Mouse (Mus musculus): ENCODE results near the gene Rims3. TPM values are rescaled to one million over a fixed set of nuclear protein-coding genes. Genes with fewer than 3 reads are reported as not detected.

The Rims3 gene
- 9.8 and 11.0 TPM in 2 replicates for polyA plus RNA-seq (2015; fragmentation: Nextera tagmentation; extraction: Ambion mirVana)

GRCm38 (mm10) chr4:120854588-120855319 lies at the start of gene Rims3:
TSS of gene Rims3 (plus strand) at chr4:120854816.
- Histone ChIP-seq H3K4me1 (replicated peaks) (peaks cover 21% of the 10 kb centered on the region), H3K9ac (replicated peaks) (peak within 1 kb of the TSS; percentile 76), H3K27me3 (peaks cover 35% of the 10 kb centered on the region), H3K36me3 (no peaks in the 10 kb centered on the region), H3K27ac (no peak within 1 kb of the TSS), H3K4me2 (replicated peaks) (peak within 1 kb of the TSS; percentile 85), H3K4me3 (replicated peaks) (peak within 1 kb of the TSS; percentile 65), H3K9me3 (no peaks in the 10 kb centered on the region)
- WGBS = 1% methylated on average over 63 of the region's 68 CpGs
- peak; percentile 72 for ATAC-seq

GRCm38 (mm10) chr4:120805816-120806215 lies 48.8 kb upstream of the Rims3 start:
- no peak for ATAC-seq
- no peaks in the 10 kb centered on the region for H3K27me3 ChIP-seq
- H3K27ac ChIP-seq = no peak overlapping the region
- H3K9me3 ChIP-seq = no peaks in the 10 kb centered on the region
- H3K9ac ChIP-seq (replicated peaks) = no peak overlapping the region
- H3K4me2 ChIP-seq (replicated peaks) = no peak overlapping the region
- H3K4me3 ChIP-seq (replicated peaks) = no peak overlapping the region
- H3K36me3 ChIP-seq = 0 out of 2 replicates have a peak, but pooled peaks cover 3% of the 10 kb centered on the region
- peaks cover 7% of the 10 kb centered on the region; the same call in 1 of the 2 replicates for H3K4me1 ChIP-seq (replicated peaks)

DNA sequence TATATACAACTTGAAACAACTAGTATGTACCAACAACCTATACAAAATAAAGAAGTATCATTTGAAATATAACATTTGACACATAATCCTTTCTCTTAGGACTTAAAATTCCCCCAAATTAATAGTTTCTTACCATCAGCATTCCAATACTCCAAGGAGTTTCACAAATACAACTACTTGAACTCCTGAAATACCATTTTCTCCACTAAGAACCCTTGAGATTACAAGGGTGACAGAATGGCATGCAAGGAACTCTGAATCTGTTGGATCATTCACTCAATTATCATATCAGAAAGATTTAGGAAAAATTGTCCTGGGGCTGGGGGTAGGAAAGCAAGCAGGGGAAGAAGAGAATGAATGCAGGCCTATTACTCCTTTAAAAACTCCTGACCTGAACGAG lies 40.9 kb upstream of the Rims3 start:
- Histone ChIP-seq H3K27ac (0 out of 2 replicates have a peak overlapping the region, but pooled peaks have one; percentile 35), H3K27me3 (no peaks in the 10 kb centered on the region), H3K36me3 (no peaks in the 10 kb centered on the region), H3K4me1 (replicated peaks) (peaks cover 53% of the 10 kb centered on the region), H3K9ac (replicated peaks) (peak overlapping the region; percentile 74), H3K4me2 (replicated peaks) (peak overlapping the region; percentile 84), H3K4me3 (replicated peaks) (peak overlapping the region; percentile 63), H3K9me3 (no peaks in the 10 kb centered on the region)
- no peak for ATAC-seq
- 12% methylated on average over 1 of the region's 1 CpGs for WGBS

- Histone ChIP-seq H3K9ac (replicated peaks) (peak overlapping the region; percentile 74), H3K4me2 (replicated peaks) (peak overlapping the region; percentile 84), H3K36me3 (no peaks in the 10 kb centered on the region), H3K27ac (0 out of 2 replicates have a peak overlapping the region, but pooled peaks have one; percentile 35), H3K9me3 (no peaks in the 10 kb centered on the region), H3K4me1 (replicated peaks) (peaks cover 53% of the 10 kb centered on the region), H3K27me3 (no peaks in the 10 kb centered on the region), H3K4me3 (replicated peaks) (peak overlapping the region; percentile 63)
- ATAC-seq = no peak
- WGBS = 45% methylated on average over 4 of the region's 4 CpGs
Observed at GRCm38 (mm10) chr4:120814171-120814570, 40.4 kb upstream of the Rims3 start.

DNA sequence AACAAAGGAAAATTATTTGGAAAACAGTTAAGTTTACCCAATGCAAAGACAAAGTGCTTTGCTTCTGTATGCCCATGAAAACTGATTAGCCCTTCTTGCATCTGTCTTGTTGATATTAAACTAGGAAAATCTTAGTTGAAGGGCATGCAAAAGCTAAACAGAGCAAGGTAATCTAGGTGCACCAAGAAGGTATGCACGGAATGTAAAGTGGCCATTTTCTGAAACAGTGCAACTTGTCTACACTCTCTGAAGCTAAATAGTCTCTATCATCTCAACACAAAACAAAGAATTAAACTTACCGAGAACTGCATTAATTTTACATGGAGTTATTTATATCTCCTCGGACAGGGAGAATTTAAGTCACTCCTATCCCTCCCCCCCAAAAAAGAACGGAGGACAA lies 39.5 kb upstream of the Rims3 start:
- H3K4me2 ChIP-seq (replicated peaks) = peak overlapping the region; percentile 84
- H3K9me3 ChIP-seq = no peaks in the 10 kb centered on the region
- H3K4me3 ChIP-seq (replicated peaks) = peak overlapping the region; percentile 63
- H3K36me3 ChIP-seq = no peaks in the 10 kb centered on the region
- ATAC-seq = peak; percentile 32; the same call in 1 of the 2 replicates
- H3K27me3 ChIP-seq = no peaks in the 10 kb centered on the region
- H3K9ac ChIP-seq (replicated peaks) = peak overlapping the region; percentile 74
- peaks cover 46% of the 10 kb centered on the region for H3K4me1 ChIP-seq (replicated peaks)
- 11% methylated on average over 4 of the region's 4 CpGs for WGBS
- peak overlapping the region; percentile 61; the same call in 1 of the 2 replicates for H3K27ac ChIP-seq

- WGBS = 10% methylated on average over 10 of the region's 10 CpGs
- peaks cover 46% of the 10 kb centered on the region for H3K4me1 ChIP-seq (replicated peaks)
- peak overlapping the region; percentile 61; the same call in 1 of the 2 replicates for H3K27ac ChIP-seq
- peak overlapping the region; percentile 63 for H3K4me3 ChIP-seq (replicated peaks)
- H3K36me3 ChIP-seq = no peaks in the 10 kb centered on the region
- H3K4me2 ChIP-seq (replicated peaks) = peak overlapping the region; percentile 84
- ATAC-seq = peak; percentile 98
- H3K9ac ChIP-seq (replicated peaks) = peak overlapping the region; percentile 74
- H3K9me3 ChIP-seq = no peaks in the 10 kb centered on the region
- H3K27me3 ChIP-seq = no peaks in the 10 kb centered on the region
Observed at GRCm38 (mm10) chr4:120815622-120816334, 38.8 kb upstream of the Rims3 start.

DNA sequence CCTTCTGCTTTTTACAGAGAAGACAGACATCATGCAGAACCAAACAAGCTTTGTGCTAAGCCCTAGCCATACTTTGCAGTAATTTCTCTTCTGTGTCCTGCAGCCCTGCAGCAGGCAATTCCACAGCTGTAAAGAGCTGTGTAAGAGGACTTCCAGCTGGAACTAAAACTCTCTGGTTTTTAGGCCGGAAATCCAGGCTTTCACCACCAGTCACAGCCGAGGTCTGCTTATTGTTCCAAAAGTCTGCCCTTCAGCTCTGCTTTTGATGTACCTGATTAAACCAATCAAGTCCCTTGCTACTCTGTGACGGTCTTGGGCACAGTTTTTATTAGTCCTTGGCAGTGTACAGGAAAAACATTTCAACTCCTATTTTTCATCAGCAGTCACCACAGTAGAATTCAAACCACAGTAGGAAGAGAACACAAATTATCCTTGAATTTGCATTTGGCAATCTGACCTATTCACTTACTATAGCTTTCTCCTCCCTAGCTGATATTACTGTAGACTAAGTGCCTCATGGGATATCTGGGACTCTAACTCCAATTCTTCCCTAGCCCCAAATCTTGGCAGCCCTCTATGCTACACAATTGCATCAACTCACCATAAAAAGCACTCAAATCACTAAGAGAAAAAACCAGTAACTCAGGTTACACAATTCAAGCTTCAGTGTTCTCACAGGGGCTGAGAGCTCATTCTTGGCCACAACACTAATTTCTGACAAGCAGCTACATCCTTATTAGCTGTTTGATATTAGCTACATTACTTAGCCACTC lies 37.4 kb upstream of the Rims3 start:
- Histone ChIP-seq H3K27ac (0 out of 2 replicates have a peak overlapping the region, but pooled peaks have one; percentile 9), H3K9ac (replicated peaks) (no peak overlapping the region), H3K27me3 (no peaks in the 10 kb centered on the region), H3K9me3 (no peaks in the 10 kb centered on the region), H3K4me2 (replicated peaks) (no peak overlapping the region), H3K4me3 (replicated peaks) (no peak overlapping the region), H3K4me1 (replicated peaks) (peaks cover 37% of the 10 kb centered on the region), H3K36me3 (no peaks in the 10 kb centered on the region)
- ATAC-seq = no peak
- 31% methylated on average over 3 of the region's 3 CpGs for WGBS

- H3K36me3 ChIP-seq = no peaks in the 10 kb centered on the region
- no peaks in the 10 kb centered on the region for H3K9me3 ChIP-seq
- no peak overlapping the region for H3K4me2 ChIP-seq (replicated peaks)
- no peaks in the 10 kb centered on the region for H3K27me3 ChIP-seq
- no peak for ATAC-seq
- no peak overlapping the region for H3K27ac ChIP-seq
- 89% methylated on average over 2 of the region's 2 CpGs for WGBS
- H3K4me3 ChIP-seq (replicated peaks) = no peak overlapping the region
- H3K9ac ChIP-seq (replicated peaks) = no peak overlapping the region
- H3K4me1 ChIP-seq (replicated peaks) = peaks cover 35% of the 10 kb centered on the region
Observed at GRCm38 (mm10) chr4:120817951-120818350, 36.7 kb upstream of the Rims3 start.

DNA sequence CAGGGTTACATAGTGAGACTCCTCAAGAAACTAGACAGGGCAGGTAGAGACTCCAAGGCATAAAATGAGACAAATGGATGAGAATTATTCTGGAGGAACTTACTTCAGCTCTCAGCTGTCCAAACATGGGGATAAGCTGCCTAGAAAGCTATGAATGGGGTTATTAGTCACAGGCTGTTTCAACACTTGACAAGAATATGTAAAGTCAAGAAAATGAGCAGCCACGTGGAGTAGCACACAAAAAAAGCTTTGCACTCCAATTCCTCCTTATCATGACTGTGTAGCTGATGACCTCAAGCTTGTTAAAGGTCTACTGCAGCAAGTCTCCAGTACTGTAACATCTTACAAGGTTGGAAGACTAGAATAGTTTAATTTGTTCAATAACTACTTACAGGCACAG lies 35.3 kb upstream of the Rims3 start:
- ATAC-seq = no peak
- H3K4me2 ChIP-seq (replicated peaks) = no peak overlapping the region
- WGBS = 39% methylated on average over 1 of the region's 1 CpGs
- no peaks in the 10 kb centered on the region for H3K36me3 ChIP-seq
- no peaks in the 10 kb centered on the region for H3K27me3 ChIP-seq
- H3K9me3 ChIP-seq = no peaks in the 10 kb centered on the region
- no peak overlapping the region for H3K4me3 ChIP-seq (replicated peaks)
- peaks cover 36% of the 10 kb centered on the region for H3K4me1 ChIP-seq (replicated peaks)
- H3K9ac ChIP-seq (replicated peaks) = no peak overlapping the region
- no peak overlapping the region for H3K27ac ChIP-seq

GRCm38 (mm10) chr4:120819871-120820270 lies 34.7 kb upstream of the Rims3 start:
- Histone ChIP-seq H3K9ac (replicated peaks) (no peak overlapping the region), H3K9me3 (no peaks in the 10 kb centered on the region), H3K4me2 (replicated peaks) (no peak overlapping the region), H3K27me3 (no peaks in the 10 kb centered on the region), H3K4me3 (replicated peaks) (no peak overlapping the region), H3K27ac (no peak overlapping the region), H3K36me3 (no peaks in the 10 kb centered on the region), H3K4me1 (replicated peaks) (peaks cover 34% of the 10 kb centered on the region)
- WGBS = 95% methylated on average over 2 of the region's 2 CpGs
- ATAC-seq = no peak

DNA sequence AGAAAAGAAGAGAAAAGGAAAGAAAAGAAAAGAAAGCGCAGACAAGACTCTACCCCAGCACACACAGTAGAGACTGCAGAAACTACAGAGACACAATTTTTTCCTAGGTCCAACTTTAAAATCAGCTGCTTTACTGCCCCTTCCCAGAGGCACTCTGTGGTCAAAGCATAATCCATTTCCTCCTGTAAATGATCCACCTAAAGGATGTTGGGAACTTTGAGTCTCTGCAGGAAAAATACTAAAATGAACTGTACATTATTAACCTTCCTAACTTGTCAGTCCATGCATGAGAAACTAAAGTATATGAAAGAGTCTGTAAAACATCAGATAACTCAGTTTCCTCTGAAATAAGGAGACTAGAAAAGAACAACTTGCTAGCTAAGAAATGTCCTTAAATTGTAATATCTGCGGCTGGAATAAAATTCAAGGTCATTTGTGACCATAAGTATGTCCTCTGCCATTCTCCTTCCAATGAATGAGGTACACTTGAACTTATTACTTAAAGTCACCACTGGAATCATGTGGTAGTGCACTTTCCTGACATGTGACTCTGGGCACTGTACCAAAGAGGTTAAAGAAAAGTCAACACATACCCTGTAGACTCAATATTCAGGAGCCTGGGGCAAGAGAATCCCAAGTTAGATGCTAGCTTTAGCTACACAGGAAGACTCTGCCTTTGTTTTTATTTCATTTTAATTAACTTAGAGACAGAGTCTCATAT lies 32.3 kb upstream of the Rims3 start:
- no peak overlapping the region for H3K27ac ChIP-seq
- no peak overlapping the region for H3K4me2 ChIP-seq (replicated peaks)
- peaks cover 23% of the 10 kb centered on the region for H3K4me1 ChIP-seq (replicated peaks)
- H3K9ac ChIP-seq (replicated peaks) = no peak overlapping the region
- no peak for ATAC-seq
- WGBS = 95% methylated on average over 2 of the region's 2 CpGs
- no peaks in the 10 kb centered on the region for H3K36me3 ChIP-seq
- no peaks in the 10 kb centered on the region for H3K27me3 ChIP-seq
- no peaks in the 10 kb centered on the region for H3K9me3 ChIP-seq
- H3K4me3 ChIP-seq (replicated peaks) = no peak overlapping the region
